Comparison of ENCODE assay signal across 22 mouse cellular contexts in genomic region chr10:39687851-39688250, GRCm38 (mm10). TPM values are rescaled to one million over a fixed set of nuclear protein-coding genes. Genes with fewer than 3 reads are reported as not detected.
A peak's percentile ranks its signal among the peaks of the same experiment; 100 is the strongest.
DNase-seq lines count a peak whose midpoint lies in the region; ATAC-seq lines count a peak whose summit lies in the region.
"Had no signal": no experiment of that assay in that cellular context is flagged by ENCODE, and none has a peak within 500 bp of the region (broad histone marks: within the 10 kb centered on the region; RNA-seq: fewer than 3 reads in every experiment).

No protein-coding gene starts in this region.

- H3K36me3 ChIP-seq in limb, embryonic 15.5 days: no peaks in the 10 kb centered on the region
- H3K36me3 ChIP-seq in limb, embryonic 10.5 days: no peaks in the 10 kb centered on the region
- H3K36me3 ChIP-seq: hindbrain, embryonic 13.5 days; limb, embryonic 13.5 days; midbrain, embryonic 12.5 days; neural tube, embryonic 12.5 days had no signal

- no peak for DNase-seq in limb, embryonic 10.5 days (ENCODE audit: low spot score)
- DNase-seq in cerebellum, adult 18-20 months: peak; percentile 19 to 22
- DNase-seq in adrenal gland, postnatal 10 days: no peak
- DNase-seq in adipocyte (ENCODE audit: low spot score): no peak
- DNase-seq: adrenal gland, adult 8-10 months; gastrocnemius, postnatal 36 days; heart, postnatal 14 days; kidney, postnatal 4 days; layer of hippocampus, adult 9-11 months; lung, postnatal 4 days; right cerebral cortex, postnatal 4 days had no signal

- H3K4me3 ChIP-seq in limb, embryonic 15.5 days: no peak overlapping the region
- no peak overlapping the region for H3K4me3 ChIP-seq in limb, embryonic 10.5 days
- H3K4me3 ChIP-seq: erythroblast, embryonic 14.5 days; hindbrain, embryonic 13.5 days; limb, embryonic 13.5 days; midbrain, embryonic 12.5 days; neural tube, embryonic 12.5 days had no signal

- H3K4me1 ChIP-seq in limb, embryonic 15.5 days: peaks cover 6% of the 10 kb centered on the region; the same call in 1 of the 2 replicates
- peaks cover 18% of the 10 kb centered on the region for H3K4me1 ChIP-seq in limb, embryonic 10.5 days

- no peaks in the 10 kb centered on the region for H3K27me3 ChIP-seq in limb, embryonic 15.5 days
- H3K27me3 ChIP-seq in limb, embryonic 10.5 days (ENCODE audit: low read depth, poor library complexity, severe bottlenecking): no peaks in the 10 kb centered on the region
- H3K27me3 ChIP-seq: hindbrain, embryonic 13.5 days; limb, embryonic 13.5 days; midbrain, embryonic 12.5 days; neural tube, embryonic 12.5 days had no signal

- 31% methylated on average over 3 of the region's 3 CpGs for WGBS in limb, embryonic 15.5 days
- WGBS in limb, embryonic 10.5 days: 66% methylated on average over 3 of the region's 3 CpGs

- no peaks in the 10 kb centered on the region for H3K9me3 ChIP-seq in limb, embryonic 15.5 days
- H3K9me3 ChIP-seq in limb, embryonic 10.5 days (replicated peaks): no peaks in the 10 kb centered on the region
- H3K9me3 ChIP-seq: hindbrain, embryonic 13.5 days; limb, embryonic 13.5 days; midbrain, embryonic 12.5 days; neural tube, embryonic 12.5 days had no signal

- no peak overlapping the region for H3K9ac ChIP-seq in limb, embryonic 15.5 days
- H3K9ac ChIP-seq: hindbrain, embryonic 13.5 days; limb, embryonic 13.5 days; liver, embryonic 14.5 days; midbrain, embryonic 12.5 days; neural tube, embryonic 12.5 days had no signal

- peak overlapping the region; percentile 40 for H3K27ac ChIP-seq in limb, embryonic 15.5 days
- no peak overlapping the region for H3K27ac ChIP-seq in limb, embryonic 10.5 days
- H3K27ac ChIP-seq: hindbrain, embryonic 13.5 days; limb, embryonic 13.5 days; liver, embryonic 14.5 days; midbrain, embryonic 12.5 days; neural tube, embryonic 12.5 days had no signal

- H3K4me2 ChIP-seq in limb, embryonic 15.5 days: no peak overlapping the region
- H3K4me2 ChIP-seq: heart, embryonic 11.5 days; hindbrain, embryonic 13.5 days; limb, embryonic 13.5 days; midbrain, embryonic 12.5 days; neural tube, embryonic 12.5 days had no signal

- no peak for ATAC-seq in limb, embryonic 15.5 days (ENCODE audit: insufficient number of reproducible peaks, low FRiP score, low TSS enrichment, low read depth)
- peak; percentile 49; the same call in 1 of the 2 replicates for ATAC-seq in cerebellum, adult (ENCODE audit: insufficient number of reproducible peaks, low FRiP score, low TSS enrichment)
- peak; percentile 47; the same call in 1 of the 2 replicates for ATAC-seq in megakaryocyte, adult 5-6 weeks (ENCODE audit: poor library complexity, severe bottlenecking)
- ATAC-seq: forebrain, embryonic 14.5 days had no signal

RNA-seq across cellular contexts. Expression of gene Rev3l, which starts 44.1 kb away (rescaled TPM):
- 14.7 and 16.1 TPM in 2 replicates for polyA plus RNA-seq in limb, embryonic 15.5 days (2015; fragmentation: Nextera tagmentation; extraction: Ambion mirVana)
- 11.3 and 11.9 TPM in 2 replicates for polyA plus RNA-seq in limb, embryonic 10.5 days (2016; fragmentation: Nextera tagmentation; extraction: Ambion mirVana)
- 24.0 and 28.4 TPM in 2 replicates for total RNA-seq in megakaryocyte, adult 5-6 weeks (2015)
- total RNA-seq in megakaryocyte, adult 5-6 weeks (2017): 17.3 and 20.8 TPM in 2 replicates
- total RNA-seq in adrenal gland, postnatal 10 days (2021): 10 to 100 TPM; 24.7 to 36.4 TPM

Comparison
In these comparisons a context has a peak if more than half of its experiments do, and no peak if none do; other contexts are left out.
1. DNase-seq: peak in cerebellum, adult 18-20 months (2 of 2); none in limb, embryonic 10.5 days (single experiment), adrenal gland, postnatal 10 days (single experiment) and adipocyte (single experiment).